Mouse (Mus musculus) heart, adult 2 months (tissue): ENCODE data around the gene Ankrd61.

Experiments
- CTCF ChIP-seq: fragments of 200-600 bp; IDR thresholded peaks from 2 replicates; pipeline ENCODE4 v1.8.1; 2022; ENCODE audit warnings: antibody characterized with exemption, mild to moderate bottlenecking, moderate library complexity
- EP300 ChIP-seq: fragments of 200-500 bp; IDR thresholded peaks from 2 replicates; pipeline ENCODE4 v1.6.1; 2011; ENCODE audit warnings: low read depth, low read length, control low read depth; ENCODE audit not compliant: insufficient read depth
- POLR2A ChIP-seq: fragments of 200-500 bp; IDR thresholded peaks from 2 replicates; pipeline ENCODE4 v1.6.1; 2011; ENCODE audit warnings: mild to moderate bottlenecking, low read depth, low read length, control low read depth; ENCODE audit not compliant: insufficient read depth

- TF ChIP-seq CTCF (no peak), EP300 (no peak), POLR2A (no peak)
Observed at GRCm38 (mm10) chr5:143927875-143928274, 30.4 kb upstream of the Ankrd61 start, which contains the start of gene Gm42421.
